Mouse (Mus musculus): Measurements from ENCODE around the gene Tmem177.
A peak's percentile ranks its signal among the peaks of the same experiment; 100 is the strongest.

The Tmem177 gene

DNA sequence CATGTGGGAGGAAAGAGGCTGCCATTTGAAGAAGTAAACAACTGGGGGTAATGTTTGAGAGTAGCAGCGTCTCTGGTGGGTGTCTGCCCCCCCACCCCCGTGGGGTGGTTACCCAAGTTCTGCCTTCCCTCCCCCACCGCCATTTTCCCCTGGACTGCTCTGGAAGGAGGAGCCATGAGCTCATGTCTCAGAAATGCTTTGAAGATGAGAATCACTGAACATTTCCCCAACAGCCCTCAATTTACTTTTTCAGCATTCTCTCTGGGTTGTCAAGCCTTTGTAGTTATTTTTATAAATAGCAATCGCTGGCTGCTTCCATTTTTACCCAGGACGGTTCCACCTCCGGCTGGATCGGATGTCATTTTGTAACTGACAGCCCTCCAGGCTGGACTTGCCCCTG lies 26.7 kb downstream of the Tmem177 start:
- DNase-seq = no peak

DNA sequence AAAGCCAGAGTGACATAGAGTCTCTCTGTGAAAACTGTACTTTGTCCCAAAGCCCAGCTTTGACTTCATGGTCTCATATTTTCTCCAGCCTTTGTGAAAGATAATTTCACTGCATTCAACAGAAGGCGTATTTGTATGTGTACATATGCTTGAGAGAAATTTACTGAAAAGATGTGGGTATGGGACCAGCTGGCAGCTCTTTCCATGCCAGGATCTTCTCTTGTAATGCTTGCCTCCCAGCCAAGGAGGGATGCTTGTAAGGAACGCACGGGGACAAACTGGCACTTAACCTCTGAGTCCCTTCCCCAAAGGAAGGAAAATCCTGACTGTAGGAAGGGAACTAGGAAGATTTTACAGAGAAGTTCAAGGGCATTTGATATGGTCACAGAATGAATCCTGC lies 28.7 kb downstream of the Tmem177 start:
- DNase-seq = no peak

DNA sequence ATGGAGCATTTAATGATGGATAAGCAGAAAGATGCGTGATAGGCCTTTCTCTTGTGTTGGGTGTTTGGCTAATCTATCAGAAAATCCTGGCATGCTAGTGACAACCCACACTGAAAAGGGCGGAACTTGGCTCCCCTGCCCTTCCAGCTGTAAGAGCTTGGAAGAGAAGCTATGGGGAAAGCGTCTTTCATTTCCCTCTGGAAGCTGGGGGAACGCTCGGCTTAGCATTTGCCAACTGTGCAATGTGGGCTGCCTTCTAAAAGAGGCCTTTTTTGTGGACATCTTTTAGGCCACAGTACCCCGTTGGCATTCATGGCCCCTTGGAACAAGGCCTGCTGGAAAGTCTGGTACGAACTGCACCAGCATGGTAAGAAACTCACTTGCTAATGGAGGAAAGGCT lies 34.1 kb downstream of the Tmem177 start:
- DNase-seq = no peak

DNA sequence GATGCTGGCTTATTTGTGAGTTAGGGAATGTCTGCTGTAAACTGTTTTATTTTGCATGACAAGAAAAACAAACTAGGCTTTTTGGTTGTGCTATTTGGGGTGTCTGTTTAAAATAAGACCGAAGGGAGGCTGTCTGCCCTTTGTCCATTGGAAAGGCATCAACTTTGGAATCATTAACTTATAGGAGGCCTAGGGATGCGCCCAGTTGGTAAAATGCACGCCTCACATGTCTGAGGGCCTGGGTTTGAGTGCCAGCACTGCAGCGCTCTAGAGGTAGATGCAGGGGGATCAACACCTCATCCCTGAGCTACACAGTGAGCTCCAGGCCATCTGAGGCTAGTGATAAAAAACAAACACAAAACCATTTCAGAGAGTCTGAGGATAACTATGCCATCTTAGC lies 35.5 kb downstream of the Tmem177 start:
- DNase-seq = peak; percentile 60

DNA sequence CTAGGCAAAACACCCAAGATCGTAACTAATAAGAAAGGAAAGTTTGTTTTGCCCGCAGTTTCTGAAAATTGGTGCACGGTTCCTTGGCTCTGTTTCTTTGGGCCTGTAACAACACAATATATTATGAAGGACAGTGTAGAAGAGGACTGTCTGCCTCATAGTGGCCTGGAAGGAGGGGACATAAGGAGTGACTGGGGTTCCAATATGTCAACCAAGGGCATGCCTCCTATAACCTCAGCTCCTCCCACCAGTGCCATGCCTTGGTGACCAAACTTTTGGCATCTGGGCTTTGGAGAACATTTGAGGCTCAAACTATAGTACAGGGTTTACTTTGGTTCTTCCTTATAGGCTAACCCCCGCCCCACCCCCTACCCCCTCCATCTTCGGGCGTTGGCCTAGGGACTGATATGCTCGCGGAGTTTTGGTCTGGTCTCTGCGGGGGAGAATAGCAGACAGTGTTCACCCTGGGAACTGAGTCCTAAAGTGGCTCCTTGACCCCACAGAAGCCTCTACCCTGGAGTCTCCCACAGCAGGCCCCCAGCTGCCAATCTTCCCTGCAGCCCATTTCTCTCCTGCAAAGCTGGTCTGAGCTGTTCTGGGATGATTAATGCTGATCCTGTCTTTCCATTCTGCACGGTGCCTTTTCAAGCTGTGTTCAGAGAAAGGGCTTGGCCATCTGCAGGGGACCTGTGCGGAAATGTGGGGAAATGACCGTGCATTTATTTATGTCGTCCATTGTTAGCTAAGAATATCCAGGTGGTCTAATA lies 44.4 kb downstream of the Tmem177 start:
- DNase-seq = no peak

DNA sequence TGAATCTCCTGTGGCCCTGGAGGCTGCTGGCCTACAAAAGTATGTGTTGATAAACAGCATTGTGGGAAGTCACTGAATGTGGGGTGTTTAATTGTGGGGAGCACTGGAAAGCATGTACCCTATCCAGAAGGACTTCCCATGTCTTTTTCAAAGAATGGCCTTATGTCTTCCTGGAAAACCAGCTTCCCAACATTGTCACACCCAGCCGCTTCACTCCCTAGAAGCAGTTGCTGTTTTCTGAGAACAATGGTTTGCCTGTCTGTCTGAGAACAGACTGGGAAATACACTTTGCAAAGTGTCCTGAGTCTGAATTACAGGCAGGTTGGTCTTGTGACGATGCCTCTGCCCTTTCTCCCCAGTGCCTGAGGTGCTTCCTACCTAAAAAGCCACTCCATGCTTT lies 45.7 kb downstream of the Tmem177 start:
- DNase-seq = no peak

DNA sequence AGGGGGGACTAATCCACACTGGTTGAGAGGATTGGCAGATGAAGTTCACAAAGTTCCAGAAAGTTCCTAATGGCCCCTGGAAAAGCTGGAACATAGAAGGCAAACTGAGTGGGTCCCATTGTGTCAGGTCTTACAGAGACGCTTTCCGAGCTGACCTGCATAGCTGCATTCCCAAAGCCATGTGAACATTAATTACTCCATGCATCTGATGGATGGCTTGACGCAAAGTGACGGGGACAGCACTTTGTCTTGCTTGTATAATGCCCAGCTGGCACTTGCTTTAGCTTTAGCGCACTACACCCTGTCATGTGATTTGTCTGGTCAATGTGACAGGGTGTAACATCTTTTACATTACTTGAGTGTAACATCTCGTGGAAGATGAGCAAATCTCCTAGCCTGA lies 47.7 kb downstream of the Tmem177 start:
- no peak for DNase-seq

DNA sequence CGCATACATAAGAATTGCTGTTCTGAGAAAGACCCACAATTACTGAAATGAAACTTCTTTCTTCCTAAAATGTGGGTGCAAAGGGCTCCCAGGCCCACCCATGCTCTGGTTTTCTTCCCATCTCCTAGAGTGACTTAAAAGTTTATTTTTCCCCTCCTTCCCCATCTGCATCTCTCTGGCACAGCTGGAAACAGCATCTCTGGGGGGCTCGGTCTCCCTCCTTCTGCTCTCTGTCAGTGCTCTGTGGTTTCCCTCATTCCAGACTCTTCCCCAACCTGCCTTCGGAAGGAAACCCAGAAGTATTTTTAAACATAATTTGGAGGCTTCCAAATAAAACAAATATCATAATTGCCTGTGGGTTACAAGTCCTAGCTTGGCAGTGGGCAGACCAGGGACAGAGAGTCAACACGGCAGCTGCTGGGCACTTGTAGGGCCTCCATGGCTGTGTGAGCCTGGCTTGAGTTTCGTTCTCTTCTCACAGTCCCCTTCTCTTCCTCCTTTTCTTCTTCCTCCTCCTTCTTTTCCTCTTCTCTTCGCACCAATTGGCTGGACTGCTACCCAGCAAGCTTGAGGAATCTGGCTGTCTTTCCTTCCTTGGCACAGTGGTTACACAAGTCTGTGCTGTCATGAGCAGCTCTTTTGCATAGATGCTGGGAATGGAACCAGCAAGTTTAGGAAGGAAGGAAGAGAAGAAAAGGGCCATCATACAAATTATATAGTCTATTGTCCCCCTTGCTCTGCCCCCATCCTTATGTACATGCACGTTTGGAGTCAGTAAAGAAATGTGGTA lies 49.3 kb downstream of the Tmem177 start:
- no peak for DNase-seq

DNA sequence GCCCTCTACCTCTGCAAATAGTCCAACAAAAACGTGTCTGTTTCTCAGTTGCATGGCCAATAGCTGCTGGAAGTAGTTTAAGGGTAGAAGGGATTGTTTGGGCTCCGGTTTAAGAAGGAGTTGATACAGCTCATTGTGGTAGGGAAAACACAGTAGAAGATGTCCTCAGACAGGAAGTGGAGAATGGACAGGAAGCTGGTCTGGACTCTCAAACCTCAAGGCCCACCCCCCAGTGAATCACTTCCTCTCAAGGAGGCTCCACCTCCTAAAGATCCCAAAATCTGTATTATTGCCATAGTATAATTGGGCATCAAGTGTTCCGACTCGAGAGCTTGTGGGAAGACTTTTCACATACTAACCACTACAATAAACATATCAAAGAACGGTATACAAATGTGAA lies 53.4 kb downstream of the Tmem177 start:
- DNase-seq = no peak

Measured in kidney, adult 9 months (tissue).